Mouse (Mus musculus): ENCODE measurements at regions not wholly inside any gene's neighbourhood (a gene's known extent, or its start where the extent isn't known, plus 50 kb on each side); places are given as distances from the start of the nearest gene placed in this dataset.

DNA sequence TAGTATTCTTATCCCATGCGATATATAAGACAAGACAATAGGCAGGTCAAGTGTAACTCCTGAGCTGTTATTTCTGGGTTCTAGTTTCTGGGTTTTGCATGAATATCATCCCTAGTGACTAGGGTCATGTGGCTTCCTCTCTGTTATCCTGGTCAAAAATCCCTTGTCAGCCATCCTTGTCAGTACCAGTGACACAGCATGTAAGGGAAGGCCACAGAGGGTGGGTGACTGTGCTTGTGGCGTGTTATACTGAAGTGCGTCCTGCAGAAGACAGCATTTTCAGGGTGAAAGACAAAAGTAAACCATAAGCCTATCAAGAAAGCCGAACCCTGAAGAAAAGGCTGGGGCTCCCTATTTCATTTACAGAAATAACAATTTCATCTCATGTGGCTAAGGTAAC lies 50.7 kb upstream of the Echdc3 start:
- DNase-seq (ENCODE audit: low read depth, low spot score), result no peak

DNA sequence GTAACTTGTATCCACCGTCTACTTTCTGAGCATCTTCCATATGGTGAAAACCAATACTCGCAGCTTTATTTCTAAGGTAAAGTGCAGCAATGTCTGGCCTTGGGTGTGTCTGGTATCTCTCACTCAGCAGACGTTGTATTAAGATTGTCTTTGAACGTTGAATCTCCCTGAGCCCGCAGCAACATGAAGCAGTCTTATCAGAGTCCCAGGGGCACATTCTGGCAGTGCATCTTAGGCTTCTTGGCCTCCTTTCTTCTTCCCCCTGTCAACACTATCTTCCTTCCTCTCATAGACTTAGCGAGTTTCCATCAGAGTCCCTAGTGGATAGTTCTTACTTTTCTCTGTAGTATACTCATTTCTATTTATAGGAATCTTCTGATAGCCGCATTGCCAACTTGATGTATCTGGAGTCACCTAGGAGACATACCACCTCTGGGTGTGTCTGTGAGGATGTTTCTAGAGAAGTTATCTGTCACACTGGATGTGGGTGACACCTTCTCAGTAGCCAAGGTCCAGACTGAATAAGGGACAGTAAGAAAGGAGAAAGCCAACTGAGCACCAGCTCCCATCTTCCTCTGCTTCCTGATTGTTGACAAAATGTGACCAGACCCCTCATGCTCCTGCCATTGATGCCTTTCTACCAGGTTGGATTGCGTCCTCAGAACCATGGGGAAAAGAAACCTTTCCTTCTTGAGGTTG lies 51.4 kb upstream of the Echdc3 start:
- no peak for DNase-seq (ENCODE audit: low read depth, low spot score)

DNA sequence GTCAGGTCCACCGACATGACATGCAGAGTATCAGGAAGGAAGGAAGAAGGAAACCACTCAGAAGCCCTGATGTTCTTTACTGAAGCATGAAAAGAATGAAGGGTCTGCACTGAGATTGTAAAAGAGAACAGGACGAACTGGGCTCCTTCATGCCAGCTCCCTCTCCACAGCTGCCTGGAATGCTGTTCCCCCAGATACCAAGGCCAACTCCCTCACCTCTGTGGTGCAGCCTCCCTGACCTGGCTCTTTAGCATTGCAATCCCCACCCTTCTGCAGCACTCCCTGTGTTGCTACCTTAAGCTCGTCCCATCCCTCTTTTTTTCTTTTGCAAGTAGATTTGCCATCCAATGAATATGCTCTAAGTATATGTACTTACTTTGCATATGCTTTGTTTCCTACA lies 52.3 kb upstream of the Echdc3 start:
- DNase-seq (ENCODE audit: low read depth, low spot score), result no peak

DNA sequence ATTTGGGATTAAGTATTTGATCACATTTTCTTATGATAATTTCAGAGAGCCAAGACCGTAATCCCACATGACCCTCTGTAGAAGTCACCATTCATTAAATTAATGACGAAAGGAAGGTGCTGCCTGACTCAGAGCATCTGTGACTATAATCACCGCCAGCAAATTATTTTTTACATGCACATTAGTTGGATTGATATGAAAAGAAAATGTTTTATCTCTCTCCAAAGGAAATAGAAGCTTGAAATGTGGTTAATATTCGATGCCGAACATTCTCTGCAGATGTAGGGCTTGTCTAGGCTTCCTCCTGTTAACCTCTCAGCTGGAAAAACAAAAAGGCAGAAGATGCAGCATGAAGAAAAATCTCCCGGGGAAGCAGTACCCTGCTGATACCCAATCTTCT lies 54.2 kb upstream of the Echdc3 start:
- DNase-seq (ENCODE audit: low read depth, low spot score), result no peak

DNA sequence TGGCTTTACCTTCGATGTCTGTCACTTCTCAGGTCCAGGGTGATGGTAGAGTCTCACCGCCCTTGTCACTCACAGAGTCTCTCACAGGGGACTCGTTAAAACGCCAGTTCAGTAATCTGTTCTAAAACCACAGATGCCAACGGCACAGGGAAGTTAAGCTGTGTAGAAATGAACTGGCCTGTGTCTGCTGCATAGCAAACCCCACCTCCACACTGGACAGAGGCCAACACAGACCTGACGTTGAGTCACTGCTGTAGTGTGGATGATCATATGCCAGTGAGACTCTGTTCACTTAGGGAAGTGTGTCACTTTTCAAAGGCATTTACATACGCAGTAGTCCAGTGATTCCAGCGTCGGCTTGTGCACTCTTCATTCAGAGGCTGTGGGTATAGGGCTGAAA lies 54.7 kb upstream of the Echdc3 start:
- peak; percentile 16 for DNase-seq (ENCODE audit: low read depth, low spot score)

DNA sequence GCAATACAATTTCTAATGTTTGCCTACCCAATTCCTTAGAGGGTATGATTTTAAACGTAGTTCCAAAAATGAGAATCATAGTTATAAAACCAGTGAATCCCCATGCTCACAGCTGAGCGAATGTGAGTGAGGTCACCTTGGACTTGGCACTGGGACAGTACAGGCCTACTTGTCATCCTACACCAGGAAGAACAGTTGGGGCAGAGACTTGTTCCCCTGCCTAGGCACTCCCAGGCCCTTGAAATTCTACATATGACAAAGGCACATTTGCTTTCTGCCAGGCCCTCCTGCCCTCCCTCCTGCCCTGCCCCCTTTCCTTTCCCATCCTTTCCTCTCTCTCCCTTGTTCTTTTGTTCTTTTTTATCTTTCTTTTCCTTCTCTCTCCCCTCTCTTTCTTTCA lies 50.0 kb upstream of the Usp6nl start:
- DNase-seq (ENCODE audit: low read depth, low spot score), result no peak

Data from retina, adult 2 months (tissue).